Mouse (Mus musculus) heart, postnatal 0 days (tissue): ENCODE measurements around the gene Ddx3y. TPM values are rescaled to one million over a fixed set of nuclear protein-coding genes. Genes with fewer than 3 reads are reported as not detected.
A peak's percentile ranks its signal among the peaks of the same experiment; 100 is the strongest.

Experiments used
- ATAC-seq: fragments of 200-750 bp; cut with Nextera tagmentation; 2 replicates; pipeline ENCODE4 v1.8.0; 2017; ENCODE audit warnings: low read depth, moderate number of reproducible peaks, moderate library complexity; ENCODE audit not compliant: insufficient read depth
- DNase-seq: peaks from one replicate; pipeline ENCODE4 v3.0.0-alpha.2; 2016; ENCODE audit warnings: low spot score
- H3K27ac ChIP-seq: fragments of 300-500 bp; sonication (generic); 2 replicates; pipeline ENCODE4 v1.5.1; 2014; ENCODE audit warnings: low read depth, mild to moderate bottlenecking
- H3K27me3 ChIP-seq: fragments of 300-500 bp; sonication (generic); 2 replicates; pipeline ENCODE4 v1.6.1; 2014; ENCODE audit warnings: low read length, mixed read lengths; ENCODE audit not compliant: control insufficient read depth, insufficient read depth
- H3K36me3 ChIP-seq: fragments of 300-500 bp; sonication (generic); replicated peaks from 2 replicates; pipeline ENCODE4 v1.6.1; 2014; ENCODE audit warnings: low read length, mixed read lengths; ENCODE audit not compliant: control insufficient read depth, insufficient read depth
- H3K4me1 ChIP-seq: fragments of 300-500 bp; sonication (generic); 2 replicates; pipeline ENCODE4 v1.6.1; 2014; ENCODE audit warnings: antibody characterized with exemption; ENCODE audit not compliant: control insufficient read depth, insufficient read depth
- H3K4me2 ChIP-seq: fragments of 300-500 bp; sonication (generic); 2 replicates; pipeline ENCODE4 v1.6.1; 2014; ENCODE audit warnings: low read depth, mild to moderate bottlenecking, low read length, moderate library complexity
- H3K4me3 ChIP-seq: fragments of 300-500 bp; sonication (generic); 2 replicates; pipeline ENCODE4 v1.5.1; 2014; ENCODE audit warnings: low read depth, low read length
- H3K9ac ChIP-seq: fragments of 300-500 bp; sonication (generic); replicated peaks from 2 replicates; pipeline ENCODE4 v1.6.1; 2014; ENCODE audit warnings: low read depth, low read length, mixed read lengths
- H3K9me3 ChIP-seq: fragments of 300-500 bp; sonication (generic); replicated peaks from 2 replicates; pipeline ENCODE4 v1.6.1; 2016; ENCODE audit warnings: low read length; ENCODE audit not compliant: control insufficient read depth
- CTCF ChIP-seq: IDR thresholded peaks from 2 replicates; pipeline ENCODE4 v1.5.1; 2016; ENCODE audit warnings: antibody characterized with exemption, control low read depth, low read depth
- EP300 ChIP-seq: IDR thresholded peaks from 2 replicates; pipeline ENCODE4 v1.6.1; 2016; ENCODE audit warnings: antibody characterized with exemption, low read depth
- WGBS: fragments of 180-500 bp; shearing (Covaris S2); extraction: QIAGEN DNeasy Blood & Tissue Kit; methylation state at CpG from one replicate; pipeline ENCODE4 v1.1.7; 2014; 5-methylcytosine and 5-hydroxymethylcytosine counted together
- polyA plus RNA-seq: library from polyadenylated mRNA; unstranded; fragments of >200 nt; fragmentation: Nextera tagmentation; extraction: Ambion mirVana; gene quantifications from 2 replicates; pipeline ENCODE4 v1.2.1, GENCODE M21; 2015
- total RNA-seq: library from RNA; depleted of rRNA; stranded (reverse); fragments of >200 nt; gene quantifications from 2 replicates; pipeline ENCODE4 v1.2.3, GENCODE M21; 2014; ENCODE audit warnings: low replicate concordance; rRNA removed

Gene Ddx3y
- 15.8 and 16.8 TPM in 2 replicates for total RNA-seq
- polyA plus RNA-seq: not detected in 2 replicates

GRCm38 (mm10) chrY:1286171-1286795 lies at the start of gene Ddx3y:
Gene Ddx3y (minus strand): TSS chrY:1286629.
- DNase-seq: peak; percentile 62
- WGBS: 3% methylated on average over 23 of the region's 31 CpGs
- Histone ChIP-seq H3K4me2 (peak within 1 kb of the TSS; percentile 48), H3K4me3 (peak within 1 kb of the TSS; percentile 50), H3K9me3 (no peaks in the 10 kb centered on the region), H3K9ac (peak within 1 kb of the TSS; percentile 46), H3K27me3 (no peaks in the 10 kb centered on the region), H3K27ac (peak within 1 kb of the TSS; percentile 78), H3K4me1 (no peaks in the 10 kb centered on the region), H3K36me3 (no peaks in the 10 kb centered on the region)
- no peak for TF ChIP-seq EP300
- TF ChIP-seq CTCF: no peak
- ATAC-seq: peak; percentile 95

- Histone ChIP-seq H3K9me3 (no peaks in the 10 kb centered on the region), H3K9ac (no peak overlapping the region), H3K27ac (no peak overlapping the region), H3K36me3 (no peaks in the 10 kb centered on the region), H3K27me3 (no peaks in the 10 kb centered on the region), H3K4me3 (no peak overlapping the region), H3K4me1 (no peaks in the 10 kb centered on the region), H3K4me2 (no peak overlapping the region)
- TF ChIP-seq CTCF: no peak
- TF ChIP-seq EP300: no peak
- no peak for ATAC-seq
- no peak for DNase-seq
Measured at GRCm38 (mm10) chrY:1293708-1294107, 7.3 kb upstream of the Ddx3y start.

GRCm38 (mm10) chrY:1285735-1286134 lies 694 bp downstream of the Ddx3y start:
- no peaks in the 10 kb centered on the region for H3K4me1 ChIP-seq
- no peak for TF ChIP-seq CTCF
- TF ChIP-seq EP300: no peak
- peak; percentile 5 for DNase-seq
- H3K27me3 ChIP-seq: no peaks in the 10 kb centered on the region
- peak overlapping the region; percentile 78 for H3K27ac ChIP-seq
- H3K4me3 ChIP-seq: peak overlapping the region; percentile 50
- H3K9ac ChIP-seq: peak overlapping the region; percentile 46
- ATAC-seq: peak; percentile 41
- H3K4me2 ChIP-seq: peak overlapping the region; percentile 48
- no peaks in the 10 kb centered on the region for H3K36me3 ChIP-seq
- no peaks in the 10 kb centered on the region for H3K9me3 ChIP-seq
- 1% methylated on average over 11 of the region's 12 CpGs for WGBS

GRCm38 (mm10) chrY:1246117-1246516 lies 40.3 kb downstream of the Ddx3y start:
- Histone ChIP-seq H3K4me2 (peak overlapping the region; percentile 28), H3K4me1 (no peaks in the 10 kb centered on the region), H3K36me3 (no peaks in the 10 kb centered on the region), H3K9ac (no peak overlapping the region), H3K27ac (no peak overlapping the region), H3K27me3 (no peaks in the 10 kb centered on the region), H3K4me3 (no peak overlapping the region), H3K9me3 (no peaks in the 10 kb centered on the region)
- ATAC-seq (no peak), DNase-seq (no peak)
- WGBS: 52% methylated on average over 5 of the region's 6 CpGs
- TF ChIP-seq CTCF (no peak), EP300 (no peak)

GRCm38 (mm10) chrY:1245426-1245863 lies 41.0 kb downstream of the Ddx3y start, which contains the start of gene Uty:
Gene Uty (minus strand): TSS chrY:1245759.
- peak; percentile 86 for ATAC-seq
- WGBS: 0% methylated on average over 20 of the region's 21 CpGs
- no peaks in the 10 kb centered on the region for H3K27me3 ChIP-seq
- peak within 1 kb of the TSS; percentile 40; the same call in 1 of the 2 replicates for H3K9ac ChIP-seq
- H3K9me3 ChIP-seq: no peaks in the 10 kb centered on the region
- TF ChIP-seq CTCF: no peak
- peak within 1 kb of the TSS; percentile 46 for H3K4me2 ChIP-seq
- H3K27ac ChIP-seq: peak within 1 kb of the TSS; percentile 76
- H3K36me3 ChIP-seq: no peaks in the 10 kb centered on the region
- H3K4me1 ChIP-seq: no peaks in the 10 kb centered on the region
- peak; percentile 68 for DNase-seq
- H3K4me3 ChIP-seq: peak within 1 kb of the TSS; percentile 51

- H3K4me2 ChIP-seq: peak overlapping the region; percentile 46
- H3K27ac ChIP-seq: peak overlapping the region; percentile 76
- H3K27me3 ChIP-seq: no peaks in the 10 kb centered on the region
- no peaks in the 10 kb centered on the region for H3K36me3 ChIP-seq
- H3K9me3 ChIP-seq: no peaks in the 10 kb centered on the region
- ATAC-seq (no peak), DNase-seq (no peak)
- H3K9ac ChIP-seq: peak overlapping the region; percentile 40; the same call in 1 of the 2 replicates
- peak overlapping the region; percentile 51 for H3K4me3 ChIP-seq
- no peak for TF ChIP-seq EP300
- no peak for TF ChIP-seq CTCF
- 0% methylated on average over 6 of the region's 9 CpGs for WGBS
- no peaks in the 10 kb centered on the region for H3K4me1 ChIP-seq
Measured at GRCm38 (mm10) chrY:1244940-1245339, 41.5 kb downstream of the Ddx3y start.
